Comparison of ENCODE assay signal across 10 mouse cellular contexts in genomic region chr6:80786282-80786681, GRCm38 (mm10).
DNase-seq lines count a peak whose midpoint lies in the region; ATAC-seq and TF ChIP-seq lines count a peak whose summit lies in the region.
"Had no signal": no experiment of that assay in that cellular context is flagged by ENCODE, and none has a peak within 500 bp of the region (broad histone marks: within the 10 kb centered on the region; RNA-seq: fewer than 3 reads in every experiment).

No protein-coding gene starts in this region.

- no peak overlapping the region for H3K27ac ChIP-seq in intestine, postnatal 0 days (ENCODE audit: low read depth, low read length)
- no peak overlapping the region for H3K27ac ChIP-seq in intestine, embryonic 15.5 days

- H3K27me3 ChIP-seq in intestine, postnatal 0 days (replicated peaks; ENCODE audit: control insufficient read depth, insufficient read depth, low read length): no peaks in the 10 kb centered on the region
- H3K27me3 ChIP-seq in intestine, embryonic 15.5 days (replicated peaks): no peaks in the 10 kb centered on the region

- DNase-seq in testis, postnatal 10 days (ENCODE audit: low spot score): peak; percentile 48
- no peak for DNase-seq in testis, postnatal 14 days (ENCODE audit: low spot score)
- peak; percentile 16 for DNase-seq in embryo, embryonic 11 days
- no peak for DNase-seq in gastrocnemius, postnatal 25 days
- no peak for DNase-seq in heart, postnatal 4 days
- no peak for DNase-seq in lung, postnatal 36 days
- DNase-seq: cerebellum, adult 9-10 months; gastrocnemius, postnatal 14 days had no signal

- no peak for ATAC-seq in intestine, postnatal 0 days
- no peak for ATAC-seq in intestine, embryonic 15.5 days

- no peaks in the 10 kb centered on the region for H3K9me3 ChIP-seq in intestine, postnatal 0 days (ENCODE audit: control insufficient read depth)
- no peaks in the 10 kb centered on the region for H3K9me3 ChIP-seq in intestine, embryonic 15.5 days

- H3K4me3 ChIP-seq in intestine, postnatal 0 days (ENCODE audit: low read depth, low read length): no peak overlapping the region
- no peak overlapping the region for H3K4me3 ChIP-seq in intestine, embryonic 15.5 days (replicated peaks)

- no peak overlapping the region for H3K4me2 ChIP-seq in intestine, postnatal 0 days (replicated peaks; ENCODE audit: low read depth)
- H3K4me2 ChIP-seq in intestine, embryonic 15.5 days (replicated peaks): no peak overlapping the region

- H3K4me1 ChIP-seq in intestine, postnatal 0 days (replicated peaks; ENCODE audit: control insufficient read depth, insufficient read depth, low read length): no peaks in the 10 kb centered on the region
- no peaks in the 10 kb centered on the region for H3K4me1 ChIP-seq in intestine, embryonic 15.5 days (replicated peaks)

- H3K36me3 ChIP-seq in intestine, postnatal 0 days (ENCODE audit: control insufficient read depth, insufficient read depth): no peaks in the 10 kb centered on the region
- no peaks in the 10 kb centered on the region for H3K36me3 ChIP-seq in intestine, embryonic 15.5 days

- TF ChIP-seq CTCF in intestine, postnatal 0 days (IDR thresholded peaks at IDR 0.05; ENCODE audit: low read depth): peak; percentile 51

- H3K9ac ChIP-seq in intestine, postnatal 0 days (ENCODE audit: low read depth, low read length): no peak overlapping the region
- H3K9ac ChIP-seq in intestine, embryonic 15.5 days: no peak overlapping the region

Comparison
In these comparisons a context has a peak if more than half of its experiments do, and no peak if none do; other contexts are left out.
1. DNase-seq: peak in testis, postnatal 10 days (single experiment) and embryo, embryonic 11 days (single experiment); none in testis, postnatal 14 days (single experiment), gastrocnemius, postnatal 25 days (single experiment), heart, postnatal 4 days (single experiment) and lung, postnatal 36 days (single experiment).